Mouse (Mus musculus) left cerebral cortex, postnatal 14 days (tissue): ENCODE measurements at regions not wholly inside any gene's neighbourhood (a gene's known extent, or its start where the extent isn't known, plus 50 kb on each side); places are given as distances from the start of the nearest gene placed in this dataset.

Experiments
- DNase-seq, 2 experiments: peaks; one replicate each; pipeline ENCODE4 v3.0.0; 2021 to 2022; ENCODE audit warnings: low spot score in 2 of 2, mixed read lengths in 1 of 2
- intact Hi-C: fragments of 180-260 bp; cut with DNase I; formaldehyde crosslinking; loops from one replicate; pipeline ENCODE4 v1.15.1; 2025

DNA sequence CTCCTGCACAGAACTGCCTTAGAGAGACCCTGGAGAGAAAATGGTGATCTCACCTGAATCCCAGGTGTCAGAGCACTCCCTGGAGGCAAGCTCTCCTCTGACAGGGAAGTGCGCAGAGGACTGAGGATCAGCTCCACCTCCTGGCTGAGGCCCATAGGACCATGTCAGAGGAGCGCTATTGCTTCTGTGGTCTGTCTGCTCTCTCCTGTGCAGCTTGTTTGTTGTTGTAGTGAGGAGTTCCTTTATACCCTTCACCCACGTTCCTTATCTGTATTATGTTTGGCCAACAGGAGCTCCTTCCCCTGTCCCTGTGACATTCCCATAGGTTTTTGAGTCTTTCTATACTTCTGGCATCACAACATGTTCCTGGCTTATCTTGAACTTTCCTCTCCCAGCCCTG, 91.5 kb upstream of the Stc2 start:
- intact Hi-C loops = no loop called here
- DNase-seq = no peak

DNA sequence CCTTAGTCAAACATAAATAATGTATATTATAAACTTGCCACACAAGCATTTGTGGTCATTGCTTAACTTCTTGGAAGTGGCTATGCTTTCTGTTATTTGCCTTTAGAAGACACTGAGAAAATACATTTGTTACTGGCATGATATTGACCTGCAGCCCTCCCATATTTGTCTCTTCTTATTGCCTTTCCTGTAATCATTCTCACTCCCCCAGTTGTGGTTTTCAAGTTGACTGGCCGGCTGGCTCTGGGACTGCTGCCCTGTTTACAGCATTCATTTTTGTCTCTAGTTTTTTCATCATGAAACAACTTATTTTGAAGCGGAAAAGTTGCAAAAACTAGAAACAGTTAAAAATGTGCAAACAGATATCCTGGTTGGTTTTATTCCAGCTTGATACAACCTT, 57.5 kb upstream of the Stc2 start:
- intact Hi-C loops = no loop called here
- DNase-seq = no peak
